Mouse (Mus musculus) MEL (cell line): ENCODE measurements around the gene Fndc3a. TPM values are rescaled to one million over a fixed set of nuclear protein-coding genes. Genes with fewer than 3 reads are reported as not detected.

Experiments
- DNase-seq: peaks from one replicate; pipeline ENCODE4 v3.0.0; 2011; ENCODE audit warnings: low read depth, low spot score
- H3K27ac ChIP-seq: 2 replicates; pipeline ENCODE4 v1.5.1; 2012; ENCODE audit warnings: low read depth, mild to moderate bottlenecking, control low read depth, low read length, moderate library complexity; ENCODE audit not compliant: control insufficient read depth
- H3K27me3 ChIP-seq, 2 experiments: fragments of 150-350 bp in 1 of 2; sonication (generic) in 1 of 2; 2 replicates each; pipeline ENCODE4 v1.6.1; 2012; ENCODE audit warnings: low read length in 2 of 2, mild to moderate bottlenecking in 2 of 2, improper control_type of control experiment in 1 of 2, moderate library complexity in 1 of 2; ENCODE audit not compliant: insufficient read depth in 2 of 2, control insufficient read depth in 1 of 2
- H3K36me3 ChIP-seq, 2 experiments: 2 replicates each; pipeline ENCODE4 v1.6.1; 2012 to 2014; ENCODE audit warnings: low read length in 2 of 2, improper control_type of control experiment in 1 of 2, inconsistent platforms in 1 of 2, mild to moderate bottlenecking in 1 of 2; ENCODE audit not compliant: insufficient read depth in 2 of 2, control insufficient read depth in 1 of 2
- H3K4me1 ChIP-seq, 2 experiments: fragments of 150-350 bp in 1 of 2; sonication (generic) in 1 of 2; 2 replicates each; pipeline ENCODE4 v1.6.1; 2012; ENCODE audit warnings: low read length in 2 of 2, improper control_type of control experiment in 1 of 2, mild to moderate bottlenecking in 1 of 2; ENCODE audit not compliant: insufficient read depth in 2 of 2, control insufficient read depth in 1 of 2
- H3K4me3 ChIP-seq, 2 experiments: fragments of 150-350 bp in 1 of 2; sonication (generic) in 1 of 2; 2 replicates each; pipeline ENCODE4 v1.5.1; 2012; ENCODE audit warnings: low read depth in 2 of 2, low read length in 2 of 2, mild to moderate bottlenecking in 2 of 2, moderate library complexity in 2 of 2, control low read depth in 1 of 2, improper control_type of control experiment in 1 of 2; ENCODE audit not compliant: control insufficient read depth in 1 of 2, insufficient read depth in 1 of 2
- H3K79me2 ChIP-seq: 2 replicates; pipeline ENCODE4 v1.6.1; 2012; ENCODE audit warnings: mild to moderate bottlenecking, low read length, moderate library complexity; ENCODE audit not compliant: control insufficient read depth, poor library complexity, insufficient read depth
- H3K9ac ChIP-seq: 2 replicates; pipeline ENCODE4 v1.6.1; 2012; ENCODE audit warnings: low read depth, mild to moderate bottlenecking, control low read depth, low read length, moderate library complexity; ENCODE audit not compliant: control insufficient read depth, poor library complexity, severe bottlenecking
- H3K9me3 ChIP-seq: fragments of 150-350 bp; sonication (generic); replicated peaks from 2 replicates; pipeline ENCODE4 v1.6.1; 2012; ENCODE audit warnings: mild to moderate bottlenecking, low read length, improper control_type of control experiment, moderate library complexity; ENCODE audit not compliant: insufficient read depth
- BHLHE40 ChIP-seq: IDR thresholded peaks from 2 replicates; pipeline ENCODE4 v1.6.1; 2012; ENCODE audit warnings: low read depth, mild to moderate bottlenecking, inconsistent platforms, low read length, improper control_type of control experiment, borderline replicate concordance
- CHD2 ChIP-seq: IDR thresholded peaks from 2 replicates; pipeline ENCODE4 v1.6.1; 2011; ENCODE audit warnings: low read length, improper control_type of control experiment
- E2F4 ChIP-seq: IDR thresholded peaks from 2 replicates; pipeline ENCODE4 v1.6.1; 2011; ENCODE audit warnings: low read depth, low read length, improper control_type of control experiment, borderline replicate concordance
- ELF1 ChIP-seq: IDR thresholded peaks from 2 replicates; pipeline ENCODE4 v1.6.1; 2014; ENCODE audit warnings: low read depth, mild to moderate bottlenecking, inconsistent platforms, low read length, improper control_type of control experiment, moderate library complexity
- EP300 ChIP-seq, 2 experiments: IDR thresholded peaks; 2 replicates each; pipeline ENCODE4 v1.6.1; 2011; ENCODE audit warnings: improper control_type of control experiment in 2 of 2, low read length in 2 of 2, low read depth in 1 of 2, mild to moderate bottlenecking in 1 of 2
- ETS1 ChIP-seq: IDR thresholded peaks from 2 replicates; pipeline ENCODE4 v1.6.1; 2012; ENCODE audit warnings: low read depth, mild to moderate bottlenecking, inconsistent platforms, low read length, improper control_type of control experiment, moderate library complexity
- HCFC1 ChIP-seq: IDR thresholded peaks from 2 replicates; pipeline ENCODE4 v1.6.1; 2012; ENCODE audit warnings: low read depth, mild to moderate bottlenecking, inconsistent platforms, low read length, improper control_type of control experiment, moderate library complexity
- JUND ChIP-seq: IDR thresholded peaks from 2 replicates; pipeline ENCODE4 v1.6.1; 2011; ENCODE audit warnings: low read depth, mild to moderate bottlenecking, improper control_type of control experiment, low read length
- KAT2A ChIP-seq: conservative IDR thresholded peaks from 2 replicates; pipeline ENCODE4 v1.6.1; 2012; ENCODE audit warnings: low read depth, low read length, improper control_type of control experiment, inconsistent platforms
- MAFK ChIP-seq: IDR thresholded peaks from 2 replicates; pipeline ENCODE4 v1.6.1; 2011; ENCODE audit warnings: low read depth, mild to moderate bottlenecking, low read length, improper control_type of control experiment, borderline replicate concordance
- MAX ChIP-seq: IDR thresholded peaks from 2 replicates; pipeline ENCODE4 v1.6.1; 2011; ENCODE audit warnings: low read length, improper control_type of control experiment
- MAZ ChIP-seq: IDR thresholded peaks from 2 replicates; pipeline ENCODE4 v1.6.1; 2012; ENCODE audit warnings: low read depth, mild to moderate bottlenecking, inconsistent platforms, low read length, improper control_type of control experiment
- MEF2A ChIP-seq: IDR thresholded peaks from 2 replicates; pipeline ENCODE4 v1.6.1; 2014; ENCODE audit warnings: low read depth, mild to moderate bottlenecking, inconsistent platforms, low read length, improper control_type of control experiment; ENCODE audit not compliant: poor library complexity, insufficient replicate concordance, severe bottlenecking; ENCODE audit errors: extremely low read depth
- MYB ChIP-seq: IDR thresholded peaks from 2 replicates; pipeline ENCODE4 v1.6.1; 2011; ENCODE audit warnings: mild to moderate bottlenecking, low read depth, low read length, improper control_type of control experiment
- POLR2A ChIP-seq, 2 experiments: IDR thresholded peaks; 2 replicates each; pipeline ENCODE4 v1.6.1; 2011 to 2012; ENCODE audit warnings: low read length in 2 of 2, mild to moderate bottlenecking in 2 of 2, control low read depth in 1 of 2, improper control_type of control experiment in 1 of 2, low read depth in 1 of 2, moderate library complexity in 1 of 2; ENCODE audit not compliant: control insufficient read depth in 1 of 2, insufficient read depth in 1 of 2, poor library complexity in 1 of 2
- POLR2AphosphoS2 ChIP-seq: IDR thresholded peaks from 2 replicates; pipeline ENCODE4 v1.6.1; 2011; ENCODE audit warnings: low read length, improper control_type of control experiment
- RAD21 ChIP-seq: IDR thresholded peaks from 2 replicates; pipeline ENCODE4 v1.6.1; 2011; ENCODE audit warnings: mild to moderate bottlenecking, low read depth, low read length, improper control_type of control experiment
- SMC3 ChIP-seq: IDR thresholded peaks from 2 replicates; pipeline ENCODE4 v1.6.1; 2011; ENCODE audit warnings: low read depth, low read length, improper control_type of control experiment
- TBP ChIP-seq: IDR thresholded peaks from 2 replicates; pipeline ENCODE4 v1.8.0; 2011; ENCODE audit warnings: low read depth, low read length, improper control_type of control experiment
- ZC3H11A ChIP-seq: IDR thresholded peaks from 2 replicates; pipeline ENCODE4 v1.6.1; 2012; ENCODE audit warnings: low read depth, mild to moderate bottlenecking, inconsistent platforms, low read length, improper control_type of control experiment
- ZKSCAN1 ChIP-seq: IDR thresholded peaks from 2 replicates; pipeline ENCODE4 v1.6.1; 2012; ENCODE audit warnings: low read depth, mild to moderate bottlenecking, inconsistent platforms, low read length, improper control_type of control experiment, moderate library complexity
- polyA plus RNA-seq, 2 experiments: library from polyadenylated mRNA; stranded (reverse) in 1 of 2; unstranded in 1 of 2; fragments of >175 nt in 1 of 2; fragments of >200 nt in 1 of 2; gene quantifications; 2 replicates each; pipeline versions ENCODE4 v1.2.1 to v1.2.4; 2012; ENCODE audit warnings: low replicate concordance in 2 of 2, low read depth in 1 of 2; ENCODE audit not compliant: insufficient read length in 2 of 2, insufficient read depth in 1 of 2, missing spikeins in 1 of 2
- total RNA-seq: library from RNA; depleted of rRNA; stranded (reverse); fragments of 300-350 nt; gene quantifications from 2 replicates; pipeline ENCODE4 v1.2.3, GENCODE M21; 2012

Fndc3a gene
- total and polyA plus RNA-seq, 3 experiments, result 4.2 to 9.0 TPM; not detected in 1

- H3K27me3 ChIP-seq, result no peaks in the 10 kb centered on the region
- H3K79me2 ChIP-seq, result no peaks in the 10 kb centered on the region
- no peak for TF ChIP-seq MEF2A
- TF ChIP-seq JUND, result no peak
- peak in 1 of 2 experiments; percentile 10; a peak in 1 of 4 replicates for TF ChIP-seq EP300 (IDR thresholded peaks at IDR 0.05; ENCODE audit: low read depth in 1 of 2, low read length in 2 of 2)
- no peak for TF ChIP-seq KAT2A
- TF ChIP-seq MAZ, result no peak
- H3K4me1 ChIP-seq, result no peaks in the 10 kb centered on the region; a peak in 1 of 4 replicates
- H3K4me3 ChIP-seq, result no peak overlapping the region
- peaks cover 0 to 3% of the 10 kb centered on the region in 2 experiments; a peak in 2 of 4 replicates for H3K36me3 ChIP-seq
- no peaks in the 10 kb centered on the region for H3K9me3 ChIP-seq
- no peak overlapping the region for H3K9ac ChIP-seq
- peak; percentile 20 for DNase-seq
- H3K27ac ChIP-seq, result no peak overlapping the region
Measured at GRCm38 (mm10) chr14:72740336-72740735, 30.5 kb upstream of the Fndc3a start.

GRCm38 (mm10) chr14:72739484-72740208 lies 29.8 kb upstream of the Fndc3a start:
- H3K79me2 ChIP-seq, result no peaks in the 10 kb centered on the region
- H3K9me3 ChIP-seq, result no peaks in the 10 kb centered on the region
- H3K27me3 ChIP-seq, result no peaks in the 10 kb centered on the region
- no peak overlapping the region for H3K4me3 ChIP-seq
- peaks cover 0 to 3% of the 10 kb centered on the region in 2 experiments; a peak in 2 of 4 replicates for H3K36me3 ChIP-seq
- TF ChIP-seq RAD21 (no peak), HCFC1 (no peak), MAX (no peak), POLR2AphosphoS2 (no peak), SMC3 (no peak), ETS1 (no peak), JUND (no peak), POLR2A (IDR thresholded peaks at IDR 0.05; ENCODE audit: control insufficient read depth in 1 of 2, insufficient read depth in 1 of 2, low read depth in 1 of 2, low read length in 2 of 2, poor library complexity in 1 of 2) (no peak), ELF1 (no peak), ZC3H11A (no peak), MYB (no peak), BHLHE40 (no peak), ZKSCAN1 (no peak), TBP (no peak), CHD2 (no peak), MAFK (no peak), E2F4 (no peak)
- TF ChIP-seq, all 39 proteins: peak for 0
- Histone ChIP-seq H3K9ac (no peak overlapping the region), H3K27ac (no peak overlapping the region), H3K4me1 (no peaks in the 10 kb centered on the region; a peak in 1 of 4 replicates)
- no peak for DNase-seq
